Mouse (Mus musculus) hindbrain, embryonic 13.5 days (tissue): ENCODE measurements around the gene Barhl2. TPM values are rescaled to one million over a fixed set of nuclear protein-coding genes. Genes with fewer than 3 reads are reported as not detected.
A peak's percentile ranks its signal among the peaks of the same experiment; 100 is the strongest.

Experiments
- ATAC-seq: fragments of 200-750 bp; cut with Nextera tagmentation; 2 replicates; pipeline ENCODE4 v1.8.0; 2017; ENCODE audit warnings: moderate TSS enrichment; ENCODE audit not compliant: low FRiP score
- H3K27ac ChIP-seq: fragments of 300-500 bp; sonication (generic); 2 replicates; pipeline ENCODE4 v1.5.1; 2015; ENCODE audit warnings: inconsistent platforms, mild to moderate bottlenecking, moderate library complexity
- H3K27me3 ChIP-seq: fragments of 300-500 bp; sonication (generic); 2 replicates; pipeline ENCODE4 v1.6.1; 2015; ENCODE audit warnings: mild to moderate bottlenecking, inconsistent platforms
- H3K36me3 ChIP-seq: fragments of 300-500 bp; sonication (generic); 2 replicates; pipeline ENCODE4 v1.6.1; 2015; ENCODE audit warnings: mild to moderate bottlenecking, inconsistent platforms
- H3K4me1 ChIP-seq: fragments of 300-500 bp; sonication (generic); replicated peaks from 2 replicates; pipeline ENCODE4 v1.6.1; 2015; ENCODE audit warnings: inconsistent platforms
- H3K4me2 ChIP-seq: fragments of 300-500 bp; sonication (generic); 2 replicates; pipeline ENCODE4 v1.6.1; 2015; ENCODE audit warnings: inconsistent platforms, mild to moderate bottlenecking, moderate library complexity
- H3K4me3 ChIP-seq: fragments of 300-500 bp; sonication (generic); 2 replicates; pipeline ENCODE4 v1.5.1; 2015; ENCODE audit warnings: mild to moderate bottlenecking, inconsistent platforms
- H3K9ac ChIP-seq: fragments of 300-500 bp; sonication (generic); 2 replicates; pipeline ENCODE4 v1.6.1; 2015; ENCODE audit warnings: mild to moderate bottlenecking, inconsistent platforms
- H3K9me3 ChIP-seq: fragments of 300-500 bp; sonication (generic); 2 replicates; pipeline ENCODE4 v1.6.1; 2016; ENCODE audit warnings: inconsistent platforms
- WGBS: fragments of 180-500 bp; shearing (Covaris S2); methylation state at CpG from one replicate; pipeline ENCODE4 v1.1.7; 2015; 5-methylcytosine and 5-hydroxymethylcytosine counted together
- polyA plus RNA-seq: library from polyadenylated mRNA; unstranded; fragments of >200 nt; fragmentation: Nextera tagmentation; extraction: Ambion mirVana; gene quantifications from 2 replicates; pipeline ENCODE4 v1.2.1, GENCODE M21; 2015

The Barhl2 gene
- polyA plus RNA-seq: 1.6 and 1.9 TPM in 2 replicates

DNA sequence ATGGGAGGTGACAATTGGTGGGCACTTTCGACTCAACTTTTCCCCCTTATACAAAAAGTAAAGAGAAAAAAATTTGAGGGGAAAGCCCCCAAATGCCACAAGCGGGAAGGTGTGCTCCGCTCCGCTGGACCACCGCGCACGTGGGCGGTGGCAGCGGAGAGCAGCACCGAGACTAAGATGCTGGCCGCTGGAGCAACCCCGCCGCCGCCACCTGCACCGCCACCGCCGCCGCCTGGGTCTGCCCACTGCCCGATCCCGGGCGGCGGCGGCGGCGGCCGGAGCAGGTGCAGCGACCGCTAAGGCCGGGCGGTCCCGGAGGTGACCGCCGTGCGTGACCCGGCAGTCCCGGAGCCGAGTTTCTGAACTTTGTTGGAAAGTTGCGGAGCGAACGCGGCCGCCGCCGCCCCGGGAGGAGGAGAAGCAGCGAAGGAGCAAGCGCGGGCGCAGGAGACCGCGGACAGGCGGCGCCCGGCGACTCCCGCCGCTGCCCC, at the start of gene Barhl2:
Gene Barhl2 (minus strand): TSS at position 181 of the 491 bp plus-strand sequence.
- peak within 1 kb of the TSS; percentile 46; the same call in 1 of the 2 replicates for H3K9ac ChIP-seq
- H3K36me3 ChIP-seq: no peaks in the 10 kb centered on the region
- peaks cover 26% of the 10 kb centered on the region for H3K4me1 ChIP-seq
- H3K9me3 ChIP-seq: no peaks in the 10 kb centered on the region
- peak within 1 kb of the TSS; percentile 41 for H3K4me3 ChIP-seq
- H3K4me2 ChIP-seq: peak within 1 kb of the TSS; percentile 65
- peaks cover 93% of the 10 kb centered on the region for H3K27me3 ChIP-seq
- ATAC-seq: no peak
- H3K27ac ChIP-seq: no peak within 1 kb of the TSS; the same call in 1 of the 2 replicates
- under 1% methylated on average over 52 of the region's 57 CpGs for WGBS

DNA sequence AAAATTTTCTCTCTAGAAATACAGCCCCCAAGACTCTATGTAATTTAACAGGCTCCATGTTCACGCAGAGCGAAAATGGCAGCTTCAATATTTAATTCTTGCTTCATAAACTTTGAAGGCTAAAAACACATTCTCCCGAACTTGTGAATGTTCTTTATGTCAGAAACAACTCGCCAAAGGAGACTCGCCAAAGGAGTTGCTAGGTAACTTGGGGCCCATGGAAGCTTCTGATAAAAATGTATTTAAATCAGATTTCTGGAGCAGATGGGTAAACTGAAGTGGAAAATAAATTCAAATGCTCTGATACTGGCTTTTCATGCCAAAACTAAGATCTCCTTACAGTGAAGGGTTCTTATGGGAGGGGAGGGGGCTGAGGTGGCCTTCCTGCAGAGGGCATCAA, 48.1 kb upstream of the Barhl2 start:
- Histone ChIP-seq H3K27me3 (peaks cover 20% of the 10 kb centered on the region; the same call in 1 of the 2 replicates), H3K9me3 (no peaks in the 10 kb centered on the region), H3K9ac (no peak overlapping the region), H3K36me3 (no peaks in the 10 kb centered on the region), H3K4me2 (no peak overlapping the region), H3K27ac (no peak overlapping the region), H3K4me1 (peaks cover 16% of the 10 kb centered on the region), H3K4me3 (no peak overlapping the region)
- ATAC-seq: no peak
- WGBS: 80% methylated on average over 5 of the region's 5 CpGs

DNA sequence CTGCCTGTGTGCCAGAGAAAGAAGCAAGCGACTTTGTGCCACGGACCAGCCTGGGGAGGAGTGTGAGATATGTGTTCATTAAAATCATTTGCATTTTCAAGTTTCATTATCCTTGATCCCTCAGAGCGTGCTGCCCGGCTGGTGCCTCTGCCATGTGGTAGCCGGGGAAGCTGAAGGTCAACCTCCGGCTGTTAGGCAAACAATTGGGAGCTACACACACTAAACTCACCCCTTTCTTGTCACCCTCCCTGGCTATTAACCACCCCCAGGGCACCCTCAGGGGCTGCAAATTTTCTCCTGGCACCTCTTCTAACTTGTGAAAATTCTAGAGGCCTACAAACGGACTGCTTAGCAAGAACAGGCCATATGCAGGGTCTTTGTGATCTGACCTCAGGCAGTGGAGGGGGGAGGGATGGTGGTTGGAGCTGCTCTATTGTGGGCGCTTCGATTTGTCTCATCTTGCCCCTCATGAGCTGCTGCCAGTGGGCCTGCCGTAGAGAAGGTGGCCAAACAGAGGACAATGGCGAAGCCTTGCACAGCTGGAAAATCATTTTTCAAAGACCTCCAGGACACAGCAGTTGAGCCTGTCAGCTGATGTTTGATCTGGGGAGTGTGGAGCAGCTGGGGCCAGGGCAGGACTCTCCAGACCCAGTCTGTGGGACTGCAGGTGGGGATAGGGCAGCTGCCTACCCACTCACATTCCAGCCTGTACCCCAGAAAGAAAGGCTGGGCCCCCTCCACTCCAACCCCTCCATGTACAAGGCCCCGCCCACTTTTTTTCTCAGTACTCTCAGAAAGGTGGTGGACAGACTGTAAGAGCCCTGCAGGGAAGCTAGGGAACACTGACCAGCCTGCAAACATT, 44.9 kb upstream of the Barhl2 start:
- ATAC-seq: peak; percentile 46; the same call in 1 of the 2 replicates
- WGBS: 22% methylated on average over 12 of the region's 12 CpGs

DNA sequence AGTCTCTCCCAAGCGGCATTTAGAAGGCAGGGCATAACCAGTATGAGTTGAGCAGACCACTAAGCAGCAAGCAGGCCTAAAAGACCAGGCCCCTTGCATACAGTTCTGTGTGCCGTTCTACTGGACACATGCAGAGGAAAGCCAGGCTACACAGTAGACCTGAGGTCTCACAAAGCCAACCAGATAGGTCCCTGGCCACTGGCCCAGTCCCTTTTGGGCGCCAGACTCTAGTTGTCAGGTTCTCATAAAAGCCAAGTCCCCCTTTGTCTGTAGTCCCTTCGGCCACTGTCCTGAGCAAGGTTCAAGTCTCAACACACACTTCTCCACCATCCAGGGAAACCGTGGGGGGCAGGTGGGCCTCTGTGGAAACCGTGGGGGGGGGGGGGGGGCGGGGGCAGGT, 44.3 kb upstream of the Barhl2 start:
- ATAC-seq: 0 out of 2 replicates have a peak, but pooled peaks have one; percentile 45
- Histone ChIP-seq H3K36me3 (no peaks in the 10 kb centered on the region), H3K9me3 (no peaks in the 10 kb centered on the region), H3K27ac (no peak overlapping the region), H3K4me2 (no peak overlapping the region), H3K4me1 (peaks cover 18% of the 10 kb centered on the region), H3K4me3 (no peak overlapping the region), H3K9ac (no peak overlapping the region), H3K27me3 (peaks cover 8% of the 10 kb centered on the region)
- WGBS: 70% methylated on average over 7 of the region's 7 CpGs

More for the DNA sequence above, 44.9 kb upstream of the Barhl2 start:
- Histone ChIP-seq H3K4me3 (no peak overlapping the region), H3K4me1 (peaks cover 18% of the 10 kb centered on the region), H3K36me3 (no peaks in the 10 kb centered on the region), H3K27ac (no peak overlapping the region), H3K4me2 (no peak overlapping the region), H3K9ac (no peak overlapping the region), H3K9me3 (no peaks in the 10 kb centered on the region), H3K27me3 (peaks cover 9% of the 10 kb centered on the region)

DNA sequence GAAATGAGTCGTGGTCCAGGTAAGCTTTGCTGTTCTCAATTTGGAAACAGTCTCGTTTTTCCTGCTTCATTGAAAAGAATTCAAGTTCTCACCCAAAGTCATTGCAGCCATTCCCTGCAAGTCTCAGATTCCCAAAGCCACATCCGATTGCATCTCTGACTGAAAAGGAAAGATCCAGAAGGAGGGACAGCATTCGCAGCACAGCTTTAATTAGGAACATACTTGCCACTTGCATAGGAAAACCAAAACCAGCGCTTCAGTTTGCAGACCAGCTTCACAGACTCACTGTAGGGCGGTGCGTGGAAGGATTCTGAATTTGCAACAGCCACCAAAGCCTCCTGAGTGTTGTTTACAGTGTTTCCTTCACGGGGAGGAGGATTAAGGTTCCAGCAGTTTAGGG, 33.8 kb upstream of the Barhl2 start:
- no peaks in the 10 kb centered on the region for H3K36me3 ChIP-seq
- H3K27me3 ChIP-seq: peaks cover 23% of the 10 kb centered on the region
- H3K4me3 ChIP-seq: no peak overlapping the region
- ATAC-seq: no peak
- 63% methylated on average over 8 of the region's 8 CpGs for WGBS
- H3K27ac ChIP-seq: no peak overlapping the region
- peaks cover 8% of the 10 kb centered on the region for H3K4me1 ChIP-seq
- no peaks in the 10 kb centered on the region for H3K9me3 ChIP-seq
- no peak overlapping the region for H3K4me2 ChIP-seq
- no peak overlapping the region for H3K9ac ChIP-seq

DNA sequence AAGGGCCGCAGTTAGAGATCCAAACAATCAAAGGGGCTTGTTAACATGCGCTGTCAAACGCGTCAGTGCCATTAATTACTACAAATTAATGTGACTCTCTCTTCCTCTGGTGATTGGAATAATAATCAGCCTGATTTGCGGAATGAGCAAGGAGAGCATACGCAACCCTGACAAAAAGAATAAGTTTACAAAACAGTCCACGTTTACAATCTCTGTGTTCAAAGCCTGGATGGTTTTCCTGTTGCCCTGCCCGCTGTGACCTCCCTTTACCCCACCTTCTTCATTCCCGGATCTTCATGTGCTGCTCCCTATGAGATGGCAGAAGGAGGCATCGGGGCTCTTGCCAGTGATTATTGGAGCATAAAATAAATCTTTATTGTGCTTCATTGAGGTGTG, 14.1 kb upstream of the Barhl2 start:
- Histone ChIP-seq H3K36me3 (no peaks in the 10 kb centered on the region), H3K4me1 (peaks cover 13% of the 10 kb centered on the region), H3K4me2 (no peak overlapping the region), H3K27me3 (peaks cover 92% of the 10 kb centered on the region), H3K9me3 (no peaks in the 10 kb centered on the region), H3K27ac (no peak overlapping the region), H3K9ac (no peak overlapping the region), H3K4me3 (no peak overlapping the region)
- ATAC-seq: no peak
- 7% methylated on average over 10 of the region's 10 CpGs for WGBS

DNA sequence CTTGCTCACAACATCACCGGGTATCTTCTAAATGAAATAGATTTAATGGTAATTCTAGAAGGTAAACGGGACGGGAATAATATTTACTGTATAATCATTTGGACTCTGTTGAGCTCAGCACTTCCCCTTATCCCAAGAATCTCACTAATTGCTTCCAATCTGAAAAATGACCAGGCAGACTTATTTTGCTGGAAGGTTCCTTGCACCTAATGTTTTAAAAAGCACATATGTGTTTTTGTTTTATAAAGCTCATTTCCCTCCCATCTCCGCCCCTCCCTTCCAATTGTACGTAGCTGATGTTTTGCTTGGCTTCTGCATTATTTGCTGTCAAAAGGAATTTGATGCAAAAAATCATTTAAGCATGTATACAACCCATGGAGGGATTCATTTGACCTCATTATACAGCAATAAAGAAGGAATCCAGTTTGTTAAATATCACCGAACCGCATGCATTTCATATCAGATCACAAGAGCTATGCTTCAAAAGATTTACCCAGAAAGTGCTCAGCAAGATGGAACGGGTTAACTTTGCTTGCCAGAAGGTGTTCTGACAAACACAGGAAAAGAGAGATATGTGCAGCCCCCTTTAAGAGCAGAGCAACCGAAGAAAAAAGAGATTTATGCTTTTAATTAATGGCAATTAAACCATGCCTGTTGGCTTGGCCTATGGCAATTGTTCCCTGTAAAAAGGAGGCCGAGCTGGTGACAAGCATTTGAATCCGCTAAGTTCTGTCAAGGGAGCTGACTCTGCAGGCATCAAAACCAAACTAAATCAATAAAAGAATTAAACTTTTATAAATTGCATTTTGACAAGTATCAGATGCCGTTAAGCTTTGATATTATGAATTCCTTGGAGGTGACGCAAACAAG, 13.5 kb upstream of the Barhl2 start:
- H3K27ac ChIP-seq: no peak overlapping the region
- H3K27me3 ChIP-seq: peaks cover 96% of the 10 kb centered on the region

DNA sequence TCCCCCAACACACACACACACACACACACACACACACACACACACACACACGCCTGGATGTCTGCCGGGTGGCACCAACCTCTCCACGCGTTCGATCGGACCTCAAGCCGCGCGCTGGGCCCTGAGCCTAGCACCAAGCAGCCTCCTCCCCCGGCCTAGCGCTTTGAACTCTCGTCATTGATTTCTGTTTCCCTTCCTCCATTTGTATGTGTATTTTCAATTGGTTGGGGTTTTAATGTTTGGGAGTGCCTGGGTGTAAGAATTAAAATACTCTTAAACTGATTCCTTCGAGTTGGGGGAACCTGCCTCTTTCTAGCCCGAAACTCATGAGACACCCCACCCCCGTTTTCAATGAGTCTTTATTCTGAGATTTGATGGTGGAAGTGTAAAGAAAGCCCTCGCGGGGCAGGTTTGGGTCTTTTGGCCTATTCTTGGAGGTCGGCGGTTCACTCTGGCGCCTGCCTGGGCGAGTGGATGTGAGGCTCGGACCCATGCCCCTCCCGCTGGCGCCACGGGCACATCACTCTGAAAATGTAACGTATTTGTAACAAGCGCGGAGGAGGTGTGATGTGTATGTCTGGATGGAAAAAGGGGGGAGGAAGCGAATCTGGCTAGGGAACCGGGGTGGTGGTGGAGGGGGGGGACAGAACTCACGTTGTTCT, 7.3 kb upstream of the Barhl2 start:
- under 1% methylated on average over 31 of the region's 31 CpGs for WGBS
- no peak for ATAC-seq
- Histone ChIP-seq H3K36me3 (no peaks in the 10 kb centered on the region), H3K4me2 (no peak overlapping the region), H3K9ac (no peak overlapping the region), H3K9me3 (no peaks in the 10 kb centered on the region), H3K27me3 (peaks cover 100% of the 10 kb centered on the region), H3K4me1 (peaks cover 12% of the 10 kb centered on the region), H3K27ac (no peak overlapping the region), H3K4me3 (no peak overlapping the region)

More for the DNA sequence above, 13.5 kb upstream of the Barhl2 start:
- H3K9me3 ChIP-seq: no peaks in the 10 kb centered on the region
- no peak overlapping the region for H3K4me3 ChIP-seq
- ATAC-seq: no peak
- no peak overlapping the region for H3K9ac ChIP-seq
- WGBS: 11% methylated on average over 13 of the region's 13 CpGs
- no peak overlapping the region for H3K4me2 ChIP-seq
- peaks cover 13% of the 10 kb centered on the region for H3K4me1 ChIP-seq
- H3K36me3 ChIP-seq: no peaks in the 10 kb centered on the region

DNA sequence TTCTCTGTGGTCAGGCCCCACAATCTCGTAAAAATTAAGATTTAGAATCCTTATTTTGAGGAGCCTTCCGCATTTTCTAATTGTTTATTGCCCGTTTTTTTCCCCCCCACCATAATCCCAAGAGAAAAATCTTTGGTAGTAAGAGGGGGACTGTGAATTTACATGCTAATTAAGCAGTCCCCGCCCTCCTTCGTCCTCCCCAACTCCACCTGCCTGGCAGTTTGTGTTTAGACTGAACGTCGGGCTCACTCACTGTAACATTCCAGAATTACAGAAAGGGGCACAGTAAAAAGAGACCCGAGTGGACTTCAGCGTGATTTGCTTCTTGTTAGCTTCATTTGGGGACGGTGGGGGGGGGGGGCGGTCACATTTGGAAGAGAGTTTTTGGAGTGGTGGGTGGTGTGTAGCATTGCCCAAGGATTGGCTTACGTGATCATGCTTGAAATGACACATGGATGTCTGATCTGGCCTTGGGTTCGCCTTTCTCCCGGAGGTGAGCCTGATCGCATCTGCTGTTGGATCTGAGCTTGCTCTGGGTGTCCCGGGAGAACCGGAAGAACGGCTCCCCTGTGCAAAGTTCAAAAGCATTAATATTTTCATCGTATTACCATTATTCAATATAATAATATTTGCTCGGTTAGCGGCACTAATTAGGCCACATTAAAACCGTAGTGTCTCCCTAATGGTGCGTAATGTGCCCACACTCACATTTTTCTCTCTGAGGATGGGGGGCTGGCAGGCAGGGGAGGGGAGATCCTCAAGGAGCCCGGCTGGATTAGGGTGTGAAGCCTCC, 6.6 kb upstream of the Barhl2 start:
- Histone ChIP-seq H3K9ac (no peak overlapping the region), H3K4me1 (peaks cover 7% of the 10 kb centered on the region; the same call in 1 of the 2 replicates)

DNA sequence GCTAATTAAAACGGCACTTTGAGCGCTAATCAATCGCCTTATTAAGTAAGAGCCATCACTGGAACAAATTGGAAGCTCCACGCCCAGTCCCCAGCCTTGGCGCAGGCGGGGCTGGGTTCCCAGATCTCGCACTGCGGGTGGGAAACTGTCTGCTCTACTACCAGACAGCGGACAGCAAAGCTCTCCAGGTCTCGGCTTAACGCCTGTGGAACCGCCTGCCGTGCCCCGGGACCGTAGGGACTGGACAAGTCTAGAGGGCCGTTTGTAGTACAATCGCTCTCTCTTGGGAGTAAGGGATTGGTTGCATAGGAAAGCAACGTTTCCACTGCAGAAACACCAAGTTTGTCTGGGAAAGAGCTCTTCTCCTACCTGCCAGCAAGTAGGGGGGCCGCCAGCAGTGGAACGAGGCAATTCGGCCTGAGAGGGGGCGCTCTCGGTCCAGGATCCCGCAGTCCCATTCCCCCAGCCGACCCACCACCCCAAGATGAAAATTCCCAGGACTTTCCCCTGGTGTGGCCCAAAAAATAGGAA, 5.8 kb upstream of the Barhl2 start:
- Histone ChIP-seq H3K36me3 (no peaks in the 10 kb centered on the region), H3K27ac (no peak overlapping the region), H3K4me3 (no peak overlapping the region), H3K9me3 (no peaks in the 10 kb centered on the region), H3K4me1 (peaks cover 11% of the 10 kb centered on the region), H3K27me3 (peaks cover 100% of the 10 kb centered on the region), H3K9ac (no peak overlapping the region), H3K4me2 (no peak overlapping the region)
- no peak for ATAC-seq
- WGBS: under 1% methylated on average over 25 of the region's 25 CpGs

More for the DNA sequence above, 6.6 kb upstream of the Barhl2 start:
- no peaks in the 10 kb centered on the region for H3K9me3 ChIP-seq
- peaks cover 100% of the 10 kb centered on the region for H3K27me3 ChIP-seq
- no peak overlapping the region for H3K4me2 ChIP-seq
- H3K27ac ChIP-seq: no peak overlapping the region
- H3K36me3 ChIP-seq: no peaks in the 10 kb centered on the region
- no peak overlapping the region for H3K4me3 ChIP-seq
- ATAC-seq: no peak
- WGBS: 2% methylated on average over 24 of the region's 24 CpGs

DNA sequence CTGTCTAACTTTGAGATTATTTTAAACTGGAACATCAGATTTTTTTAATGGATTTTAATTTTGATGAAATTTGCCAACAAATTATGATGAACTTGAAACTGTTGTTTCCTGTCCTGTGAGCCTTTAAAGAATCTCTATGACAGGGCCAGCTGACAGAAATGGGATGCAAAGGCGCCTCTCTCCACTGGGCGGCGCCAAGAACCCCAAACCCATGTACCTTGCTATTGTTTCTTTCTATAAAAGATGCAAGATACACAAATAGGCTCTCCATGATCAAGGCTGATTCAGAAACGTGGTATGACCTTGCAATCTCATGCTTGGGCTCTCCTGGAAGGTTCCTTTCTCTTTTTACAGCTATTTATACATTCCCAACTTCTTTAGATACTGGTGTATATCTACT, 3.9 kb upstream of the Barhl2 start:
- no peak overlapping the region for H3K27ac ChIP-seq
- H3K4me2 ChIP-seq: no peak overlapping the region
- 0% methylated on average over 4 of the region's 4 CpGs for WGBS
- ATAC-seq: no peak
- no peaks in the 10 kb centered on the region for H3K36me3 ChIP-seq
- H3K9ac ChIP-seq: no peak overlapping the region
- no peak overlapping the region for H3K4me3 ChIP-seq
- H3K27me3 ChIP-seq: peaks cover 98% of the 10 kb centered on the region
- H3K9me3 ChIP-seq: no peaks in the 10 kb centered on the region
- peaks cover 25% of the 10 kb centered on the region for H3K4me1 ChIP-seq
